Mouse (Mus musculus): ENCODE measurements around the gene Fam124a. TPM values are rescaled to one million over a fixed set of nuclear protein-coding genes. Genes with fewer than 3 reads are reported as not detected.

Gene Fam124a
- total RNA-seq (2023) = not detected

GRCm38 (mm10) chr14:62555309-62555829, at the start of gene Fam124a:
Gene Fam124a, plus strand, starts transcription at chr14:62555737.

GRCm38 (mm10) chr14:62566821-62567220, 11.3 kb downstream of the Fam124a start, which contains the start of gene Gm4131:
Gene Gm4131, minus strand, starts transcription at chr14:62566921.

Other genes starting within 250 kb of the Fam124a start
- not detected for gene Gucy1b2, start 99.4 kb upstream of the Fam124a start, total RNA-seq (2023)
- not detected for gene Gm4131, start 11.2 kb downstream of the Fam124a start, total RNA-seq (2023)
- not detected for gene Serpine3, start 107.9 kb downstream of the Fam124a start, total RNA-seq (2023)
- gene Ints6, start 205.4 kb downstream of the Fam124a start, total RNA-seq (2023) = 66.1 TPM